Mouse (Mus musculus): ENCODE results near the gene Icam2. TPM values are rescaled to one million over a fixed set of nuclear protein-coding genes. Genes with fewer than 3 reads are reported as not detected.

The Icam2 gene
- polyA plus RNA-seq, 1 experiment from 2014 or later: 107 TPM

- peak overlapping the region; percentile 87 for H3K27ac ChIP-seq (ENCODE audit: low read length)
These were observed 58.7 kb downstream of the Icam2 start for GRCm38 (mm10) chr11:106329128-106329527.

GRCm38 (mm10) chr11:106328521-106328920 lies 59.4 kb downstream of the Icam2 start:
- Histone ChIP-seq H3K36me3 (ENCODE audit: control insufficient read depth, insufficient read depth) (no peaks in the 10 kb centered on the region), H3K9ac (ENCODE audit: low read length) (no peak overlapping the region), H3K27ac (ENCODE audit: low read length) (peak overlapping the region; percentile 62), H3K9me3 (replicated peaks; ENCODE audit: control insufficient read depth, low read length) (no peaks in the 10 kb centered on the region), H3K4me1 (ENCODE audit: control insufficient read depth, insufficient read depth, low read length) (peaks cover 25% of the 10 kb centered on the region), H3K4me3 (ENCODE audit: low read length) (no peak overlapping the region), H3K4me2 (ENCODE audit: low read depth, low read length) (no peak overlapping the region), H3K27me3 (ENCODE audit: control insufficient read depth, insufficient read depth, low read length) (no peaks in the 10 kb centered on the region)
- 36% methylated on average over 5 of the region's 5 CpGs for WGBS
- no peak for ATAC-seq (replicated peaks; ENCODE audit: extremely low read depth, insufficient read depth, low FRiP score)

More at GRCm38 (mm10) chr11:106329128-106329527, 58.7 kb downstream of the Icam2 start:
- no peaks in the 10 kb centered on the region for H3K27me3 ChIP-seq (ENCODE audit: control insufficient read depth, insufficient read depth, low read length)
- peaks cover 25% of the 10 kb centered on the region for H3K4me1 ChIP-seq (ENCODE audit: control insufficient read depth, insufficient read depth, low read length)
- H3K9me3 ChIP-seq (replicated peaks; ENCODE audit: control insufficient read depth, low read length): no peaks in the 10 kb centered on the region
- ATAC-seq (replicated peaks; ENCODE audit: extremely low read depth, insufficient read depth, low FRiP score): peak; percentile 76
- H3K4me2 ChIP-seq (ENCODE audit: low read depth, low read length): peak overlapping the region; percentile 28
- no peak overlapping the region for H3K4me3 ChIP-seq (ENCODE audit: low read length)
- peak overlapping the region; percentile 12; the same call in 1 of the 2 replicates for H3K9ac ChIP-seq (ENCODE audit: low read length)
- WGBS: 14% methylated on average over 6 of the region's 6 CpGs
- H3K36me3 ChIP-seq (ENCODE audit: control insufficient read depth, insufficient read depth): no peaks in the 10 kb centered on the region

Other genes starting within 250 kb of the Icam2 start
- not detected in 2 replicates for gene Gm10840, start 227.2 kb downstream of the Icam2 start, polyA plus RNA-seq (2015; fragmentation: Nextera tagmentation; extraction: Ambion mirVana)
- 95.5 and 107 TPM in 2 replicates for gene Limd2, start 227.2 kb downstream of the Icam2 start, polyA plus RNA-seq (2015; fragmentation: Nextera tagmentation; extraction: Ambion mirVana)
- 17.5 and 21.9 TPM in 2 replicates for gene Strada, start 185.9 kb downstream of the Icam2 start, polyA plus RNA-seq (2015; fragmentation: Nextera tagmentation; extraction: Ambion mirVana)
- gene Ccdc47, start 171.7 kb downstream of the Icam2 start, polyA plus RNA-seq (2015; fragmentation: Nextera tagmentation; extraction: Ambion mirVana): 101 and 110 TPM in 2 replicates
- gene Ddx42, start 171.1 kb downstream of the Icam2 start, polyA plus RNA-seq (2015; fragmentation: Nextera tagmentation; extraction: Ambion mirVana): 46.5 and 47.2 TPM in 2 replicates
- 34.0 and 38.7 TPM in 2 replicates for gene Ftsj3, start 132.0 kb downstream of the Icam2 start, polyA plus RNA-seq (2015; fragmentation: Nextera tagmentation; extraction: Ambion mirVana)
- 217 and 221 TPM in 2 replicates for gene Psmc5, start 131.9 kb downstream of the Icam2 start, polyA plus RNA-seq (2015; fragmentation: Nextera tagmentation; extraction: Ambion mirVana)
- gene Smarcd2, start 115.1 kb downstream of the Icam2 start, polyA plus RNA-seq (2015; fragmentation: Nextera tagmentation; extraction: Ambion mirVana): 27.0 and 27.1 TPM in 2 replicates
- 0.05 and 0.07 TPM in 2 replicates for gene Tcam1, start 111.4 kb downstream of the Icam2 start, polyA plus RNA-seq (2015; fragmentation: Nextera tagmentation; extraction: Ambion mirVana)
- gene Gh, start 86.2 kb downstream of the Icam2 start, polyA plus RNA-seq (2015; fragmentation: Nextera tagmentation; extraction: Ambion mirVana): not detected in 2 replicates
- gene Cd79b, start 73.3 kb downstream of the Icam2 start, polyA plus RNA-seq (2015; fragmentation: Nextera tagmentation; extraction: Ambion mirVana): 3.5 and 3.6 TPM in 2 replicates
- 0.09 and 0.36 TPM in 2 replicates for gene Scn4a, start 34.8 kb downstream of the Icam2 start, polyA plus RNA-seq (2015; fragmentation: Nextera tagmentation; extraction: Ambion mirVana)
- gene Prr29, start 22.6 kb downstream of the Icam2 start, polyA plus RNA-seq (2015; fragmentation: Nextera tagmentation; extraction: Ambion mirVana): 1.00 and 1.0 TPM in 2 replicates
- gene Ern1, start 99.8 kb upstream of the Icam2 start, polyA plus RNA-seq (2015; fragmentation: Nextera tagmentation; extraction: Ambion mirVana): 4.7 and 5.3 TPM in 2 replicates
- 14.2 and 15.0 TPM in 2 replicates for gene Tex2, start 225.3 kb upstream of the Icam2 start, polyA plus RNA-seq (2015; fragmentation: Nextera tagmentation; extraction: Ambion mirVana)

Data from heart, embryonic 16.5 days (tissue).